Mouse (Mus musculus): Measurements from ENCODE around the gene 9530068E07Rik.
A peak's percentile ranks its signal among the peaks of the same experiment; 100 is the strongest.

9530068E07Rik gene

DNA sequence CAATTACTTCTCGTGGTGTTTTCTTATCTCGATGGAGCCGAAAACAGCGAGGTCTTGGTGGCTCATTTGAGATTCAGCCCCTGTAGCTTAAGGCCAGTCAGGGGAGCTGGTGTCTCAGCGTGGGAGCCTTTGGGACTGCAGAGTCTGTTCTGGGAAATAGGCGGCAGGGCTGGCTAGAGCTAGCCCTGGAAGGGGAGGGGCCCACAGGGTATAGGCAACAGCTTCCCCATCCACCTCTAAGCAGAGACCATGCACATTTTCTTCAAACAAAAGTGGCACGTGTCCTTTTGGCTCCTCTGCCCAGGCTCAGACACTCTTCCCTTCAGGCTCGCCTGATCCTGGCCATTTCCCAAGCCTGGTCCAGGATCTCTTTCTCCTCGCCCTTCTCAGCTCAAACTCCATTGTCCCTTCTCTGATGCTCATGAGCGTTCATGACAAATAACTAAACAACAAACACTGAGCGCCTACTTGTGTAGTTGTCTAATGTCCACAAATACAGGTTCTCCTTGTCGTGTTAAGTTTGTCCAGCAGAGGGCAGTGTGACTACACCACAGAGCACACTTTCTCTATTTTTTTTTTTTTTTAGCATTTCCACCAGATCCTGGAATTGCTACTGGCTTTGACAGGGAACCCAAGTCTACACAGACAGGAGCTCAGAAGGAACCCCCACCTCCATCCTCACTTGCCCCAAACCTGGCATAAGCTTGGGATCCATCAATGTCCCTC is 25.0 kb downstream of the 9530068E07Rik start:
- peak; percentile 68 for DNase-seq (ENCODE audit: low spot score)

GRCm38 (mm10) chr11:52429440-52429839 is 33.2 kb downstream of the 9530068E07Rik start:
- no peak for DNase-seq (ENCODE audit: low spot score)

GRCm38 (mm10) chr11:52431594-52431993 is 35.4 kb downstream of the 9530068E07Rik start:
- no peak for DNase-seq (ENCODE audit: low spot score)

- DNase-seq (ENCODE audit: low spot score) = no peak
These were observed 35.9 kb downstream of the 9530068E07Rik start for GRCm38 (mm10) chr11:52432148-52432547.

DNA sequence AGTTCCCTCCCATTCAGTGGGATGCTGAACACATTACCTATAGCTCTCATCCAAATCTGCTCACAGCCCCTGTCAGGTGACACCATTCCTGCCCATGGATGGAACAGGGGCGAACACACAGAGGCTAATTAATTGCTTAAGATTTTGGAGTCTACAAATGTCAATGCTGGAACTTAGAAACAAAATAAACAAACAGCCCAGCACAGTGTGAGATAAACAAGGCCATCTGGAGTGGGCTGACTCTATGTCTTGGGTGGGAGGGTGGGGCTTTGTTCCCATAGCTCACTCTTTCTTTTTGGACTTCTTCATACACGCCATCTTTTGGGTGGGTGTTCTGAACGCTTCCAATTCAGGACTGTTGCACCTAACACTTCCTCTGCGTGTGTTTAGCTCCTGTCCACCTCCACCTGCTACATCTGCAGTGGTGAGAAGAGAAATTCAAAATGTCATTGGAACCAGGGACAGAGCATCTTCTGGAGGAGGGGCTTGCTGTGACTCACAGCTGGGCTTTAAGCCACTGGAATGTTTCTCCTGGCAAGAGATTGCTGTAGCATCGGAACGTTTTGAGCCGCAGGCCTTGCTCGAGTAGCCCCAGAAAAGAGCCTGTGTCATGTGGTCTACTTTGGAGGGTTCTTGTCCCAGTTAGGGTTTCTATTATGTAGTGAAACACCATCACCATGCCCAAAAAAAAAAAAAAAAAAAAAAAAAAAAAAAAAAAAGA is 37.0 kb downstream of the 9530068E07Rik start:
- DNase-seq (ENCODE audit: low spot score) = no peak

DNA sequence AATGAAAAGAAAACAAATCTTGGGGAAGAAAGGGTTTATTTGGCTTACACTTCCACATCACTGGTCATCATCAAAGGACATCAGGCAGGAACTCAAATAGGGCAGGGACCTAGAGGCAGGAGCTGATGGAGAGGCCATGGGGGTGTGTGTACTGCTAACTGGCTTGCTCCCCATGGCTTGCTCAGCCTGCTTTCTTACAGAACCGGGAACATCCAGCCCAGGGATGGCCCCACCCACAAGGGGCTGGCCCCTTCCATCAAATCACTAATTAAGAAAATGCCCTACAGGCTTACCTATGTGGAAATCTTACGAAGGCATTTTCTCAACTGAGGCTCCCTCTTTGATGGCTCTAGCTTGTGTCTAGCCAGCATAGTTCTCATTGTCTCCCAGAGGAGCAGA is 37.6 kb downstream of the 9530068E07Rik start:
- no peak for DNase-seq (ENCODE audit: low spot score)

DNA sequence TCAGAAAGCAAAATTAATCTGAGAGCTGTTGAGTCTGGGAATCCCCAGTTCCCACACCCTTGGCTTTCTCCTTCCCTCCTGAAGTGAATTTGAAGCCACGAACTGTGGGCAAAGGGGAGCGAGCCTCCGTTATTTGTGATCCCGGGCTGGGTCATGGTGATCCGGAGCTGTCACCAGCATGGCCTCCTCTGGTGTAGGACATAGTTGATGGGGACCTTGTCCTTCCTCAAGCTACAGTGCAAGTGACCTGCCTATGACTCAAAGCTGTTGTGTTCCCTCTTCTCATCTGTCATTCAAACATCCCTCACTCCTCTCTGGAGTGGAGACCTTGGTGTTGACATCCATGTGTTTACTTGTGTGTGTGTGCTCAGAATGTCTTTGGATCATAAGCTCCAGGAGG is 39.2 kb downstream of the 9530068E07Rik start:
- DNase-seq (ENCODE audit: low spot score) = no peak

GRCm38 (mm10) chr11:52437123-52437522 is 40.9 kb downstream of the 9530068E07Rik start:
- DNase-seq (ENCODE audit: low spot score) = no peak

GRCm38 (mm10) chr11:52441096-52441495 is 44.9 kb downstream of the 9530068E07Rik start:
- no peak for DNase-seq (ENCODE audit: low spot score)

DNA sequence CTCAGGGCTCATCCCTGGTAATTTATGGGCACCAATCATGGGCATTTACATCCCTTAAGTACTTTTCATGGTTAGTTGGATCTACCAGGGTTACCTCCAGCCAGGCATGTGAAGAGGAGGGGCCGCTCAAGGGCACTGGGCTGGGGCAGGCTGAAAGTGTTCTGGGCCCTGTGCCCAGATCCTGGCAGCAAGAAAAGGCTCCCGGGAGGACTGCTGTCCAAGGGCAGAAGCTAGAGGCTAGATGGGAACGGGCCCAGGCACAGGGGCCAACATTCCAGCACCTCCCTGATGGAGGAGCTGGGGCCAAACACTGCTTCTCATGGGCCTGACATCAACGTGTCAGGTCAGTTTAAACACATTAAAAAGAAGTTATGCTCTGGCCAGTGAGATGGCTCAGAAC is 51.0 kb downstream of the 9530068E07Rik start:
- DNase-seq (ENCODE audit: low spot score) = peak; percentile 59

- peak; percentile 24 for DNase-seq (ENCODE audit: low spot score)
These were observed 52.8 kb downstream of the 9530068E07Rik start for GRCm38 (mm10) chr11:52449004-52449403.

GRCm38 (mm10) chr11:52458281-52458680 is 62.1 kb downstream of the 9530068E07Rik start:
- no peak for DNase-seq (ENCODE audit: low spot score)

Data from urinary bladder, postnatal 14 days (tissue).